Mouse (Mus musculus) forebrain, embryonic 15.5 days (tissue): ENCODE data around the gene Aadac. TPM values are rescaled to one million over a fixed set of nuclear protein-coding genes. Genes with fewer than 3 reads are reported as not detected.

Experiments used
- ATAC-seq: fragments of 200-750 bp; cut with Nextera tagmentation; replicated peaks from 2 replicates; pipeline ENCODE4 v1.8.0; 2017; ENCODE audit warnings: mild to moderate bottlenecking, moderate TSS enrichment, moderate library complexity
- H3K27ac ChIP-seq: fragments of 300-500 bp; sonication (generic); replicated peaks from 2 replicates; pipeline ENCODE4 v1.5.1; 2015; ENCODE audit warnings: mild to moderate bottlenecking, inconsistent platforms
- H3K27me3 ChIP-seq: fragments of 300-500 bp; sonication (generic); 2 replicates; pipeline ENCODE4 v1.6.1; 2015; ENCODE audit warnings: inconsistent platforms
- H3K36me3 ChIP-seq: fragments of 300-500 bp; sonication (generic); 2 replicates; pipeline ENCODE4 v1.6.1; 2015; ENCODE audit warnings: mild to moderate bottlenecking, inconsistent platforms
- H3K4me1 ChIP-seq: fragments of 300-500 bp; sonication (generic); 2 replicates; pipeline ENCODE4 v1.6.1; 2015; ENCODE audit warnings: inconsistent platforms
- H3K4me2 ChIP-seq: fragments of 300-500 bp; sonication (generic); replicated peaks from 2 replicates; pipeline ENCODE4 v1.6.1; 2015; ENCODE audit warnings: mild to moderate bottlenecking, inconsistent platforms
- H3K4me3 ChIP-seq: fragments of 300-500 bp; sonication (generic); 2 replicates; pipeline ENCODE4 v1.5.1; 2015; ENCODE audit warnings: mild to moderate bottlenecking, inconsistent platforms
- H3K9ac ChIP-seq: fragments of 300-500 bp; sonication (generic); replicated peaks from 2 replicates; pipeline ENCODE4 v1.6.1; 2015; ENCODE audit warnings: mild to moderate bottlenecking, inconsistent platforms
- H3K9me3 ChIP-seq: fragments of 300-500 bp; sonication (generic); 2 replicates; pipeline ENCODE4 v1.6.1; 2016; ENCODE audit warnings: inconsistent platforms
- WGBS: fragments of 180-500 bp; shearing (Covaris S2); methylation state at CpG from one replicate; pipeline ENCODE4 v1.1.7; 2015; ENCODE audit warnings: mixed read lengths; 5-methylcytosine and 5-hydroxymethylcytosine counted together
- polyA plus RNA-seq: library from polyadenylated mRNA; unstranded; fragments of >200 nt; fragmentation: Nextera tagmentation; extraction: Ambion mirVana; gene quantifications from 2 replicates; pipeline ENCODE4 v1.2.1, GENCODE M21; 2015

Gene Aadac
- 0.23 TPM in 1 of 2 replicates, not detected in the other for polyA plus RNA-seq

DNA sequence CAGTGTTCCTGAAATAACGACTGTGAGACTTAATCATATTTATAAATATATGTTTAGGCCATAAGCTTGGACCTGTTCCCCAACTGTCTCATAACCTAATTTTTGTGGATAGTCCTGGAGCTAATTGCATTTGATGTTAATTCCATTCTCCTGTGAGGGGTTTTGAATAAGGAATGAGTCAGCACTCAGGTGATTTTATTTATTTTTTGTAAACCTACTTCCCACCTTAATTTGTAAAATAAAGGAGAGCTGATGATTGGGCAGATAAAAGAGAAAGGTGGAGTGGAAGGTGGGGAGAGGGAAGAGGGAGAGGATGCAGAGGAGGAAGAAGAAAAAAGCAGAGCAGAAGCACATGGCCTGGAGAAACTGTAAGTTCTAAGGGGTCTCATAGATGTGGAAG is at the start of gene Aadac:
Aadac (plus strand) TSS at position 301 of the 400 bp plus-strand sequence.
- no peaks in the 10 kb centered on the region for H3K9me3 ChIP-seq
- H3K4me3 ChIP-seq: no peak within 1 kb of the TSS
- no peaks in the 10 kb centered on the region for H3K27me3 ChIP-seq
- H3K4me2 ChIP-seq: no peak within 1 kb of the TSS
- H3K4me1 ChIP-seq: no peaks in the 10 kb centered on the region
- H3K27ac ChIP-seq: no peak within 1 kb of the TSS
- no peak within 1 kb of the TSS for H3K9ac ChIP-seq
- ATAC-seq: no peak
- no peaks in the 10 kb centered on the region for H3K36me3 ChIP-seq
- WGBS: 74% methylated on average over 1 of the region's 1 CpGs

DNA sequence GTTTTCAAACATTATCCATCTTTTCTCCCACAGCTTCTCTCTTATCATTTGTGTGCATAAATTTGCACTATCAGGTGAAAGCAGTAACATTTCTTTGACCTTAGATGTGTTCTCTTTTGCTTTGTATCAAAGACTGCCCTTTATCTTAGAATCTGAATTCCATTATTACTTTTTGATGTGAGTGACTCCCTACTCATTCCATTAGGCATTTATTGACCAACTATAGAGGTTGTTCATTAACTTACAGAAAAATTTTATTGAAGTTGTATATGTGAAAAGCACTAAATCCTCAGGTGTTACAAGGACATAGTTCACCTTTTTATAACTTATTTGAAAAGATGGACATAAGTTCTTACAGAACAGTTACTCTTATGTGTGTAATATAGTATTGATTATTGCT is 21.9 kb upstream of the Aadac start:
- H3K27me3 ChIP-seq: no peaks in the 10 kb centered on the region
- no peak overlapping the region for H3K4me2 ChIP-seq
- H3K27ac ChIP-seq: no peak overlapping the region
- no peaks in the 10 kb centered on the region for H3K9me3 ChIP-seq
- no peak overlapping the region for H3K9ac ChIP-seq
- no peaks in the 10 kb centered on the region for H3K36me3 ChIP-seq
- no peak for ATAC-seq
- no peak overlapping the region for H3K4me3 ChIP-seq
- H3K4me1 ChIP-seq: no peaks in the 10 kb centered on the region

- H3K4me3 ChIP-seq: no peak within 1 kb of the TSS
- no peaks in the 10 kb centered on the region for H3K36me3 ChIP-seq
- no peak within 1 kb of the TSS for H3K9ac ChIP-seq
- ATAC-seq: no peak
- H3K4me1 ChIP-seq: no peaks in the 10 kb centered on the region
- no peaks in the 10 kb centered on the region for H3K27me3 ChIP-seq
- 88% methylated on average over 1 of the region's 1 CpGs for WGBS
- H3K4me2 ChIP-seq: no peak within 1 kb of the TSS
- H3K9me3 ChIP-seq: no peaks in the 10 kb centered on the region
- no peak within 1 kb of the TSS for H3K27ac ChIP-seq
These were observed 19.1 kb upstream of the Aadac start, which contains the start of gene Aadacl2 for GRCm38 (mm10) chr3:60006443-60006842. Gene Aadacl2 (plus strand): TSS chr3:60006743.

DNA sequence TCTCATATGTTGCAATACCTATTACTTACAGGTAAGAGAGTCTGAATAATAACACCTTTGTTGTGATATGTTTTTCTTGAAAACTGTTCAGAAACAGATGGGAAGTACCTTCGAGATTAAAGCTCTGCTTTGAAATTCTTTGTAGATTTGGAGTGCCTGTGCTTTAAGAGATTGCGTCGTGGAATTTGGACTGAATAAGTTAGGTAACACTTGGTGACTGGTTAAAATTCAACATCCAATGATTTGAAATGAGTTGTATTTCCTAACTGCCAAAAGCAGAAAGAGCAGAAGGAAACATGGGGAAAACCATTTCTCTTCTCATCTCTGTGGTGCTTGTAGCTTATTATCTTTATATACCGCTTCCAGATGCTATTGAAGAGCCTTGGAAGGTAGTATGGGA is 6.0 kb downstream of the Aadac start:
- Histone ChIP-seq H3K27me3 (no peaks in the 10 kb centered on the region), H3K4me1 (no peaks in the 10 kb centered on the region), H3K27ac (no peak overlapping the region), H3K4me3 (no peak overlapping the region), H3K4me2 (no peak overlapping the region), H3K9ac (no peak overlapping the region), H3K9me3 (no peaks in the 10 kb centered on the region), H3K36me3 (no peaks in the 10 kb centered on the region)
- no peak for ATAC-seq
- 84% methylated on average over 4 of the region's 4 CpGs for WGBS

DNA sequence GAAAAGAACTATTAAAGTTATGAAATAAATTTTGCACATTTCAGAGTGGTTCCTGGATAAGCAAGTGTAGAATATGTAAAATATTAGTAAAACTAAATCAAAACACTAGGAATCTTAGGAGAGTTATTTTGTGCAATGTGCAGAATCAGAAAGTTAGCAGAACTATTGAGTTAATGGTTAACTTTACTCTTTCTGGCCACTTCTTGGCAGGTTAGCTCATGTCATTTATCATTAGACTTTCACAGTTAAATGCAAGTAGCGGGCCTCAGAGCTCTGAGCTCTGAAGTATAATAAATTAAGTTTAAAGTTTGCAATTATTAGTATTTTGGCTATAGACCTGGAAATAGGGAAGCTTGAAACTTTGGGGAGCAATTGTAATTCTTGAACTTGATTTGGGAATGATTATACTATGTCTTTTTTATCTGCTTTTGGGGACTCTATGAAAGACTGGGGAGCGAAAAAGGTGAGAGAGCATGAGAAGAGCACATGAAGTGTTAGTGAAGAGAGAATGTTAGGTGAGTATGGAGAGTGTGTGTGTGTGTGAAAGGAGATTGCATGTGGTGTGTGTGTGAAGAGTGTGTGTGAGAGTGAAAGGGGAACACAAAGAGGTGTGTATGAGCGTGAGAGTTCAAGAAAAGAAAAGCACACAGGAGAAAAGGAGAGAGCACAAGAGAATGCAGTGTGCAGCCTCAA is 20.9 kb downstream of the Aadac start:
- Histone ChIP-seq H3K4me1 (no peaks in the 10 kb centered on the region), H3K4me3 (no peak overlapping the region), H3K9me3 (no peaks in the 10 kb centered on the region), H3K4me2 (no peak overlapping the region), H3K27ac (no peak overlapping the region), H3K27me3 (no peaks in the 10 kb centered on the region), H3K9ac (no peak overlapping the region), H3K36me3 (no peaks in the 10 kb centered on the region)
- ATAC-seq: no peak
- WGBS: 75% methylated on average over 3 of the region's 3 CpGs

GRCm38 (mm10) chr3:60053231-60053927 is 27.9 kb downstream of the Aadac start:
- 86% methylated on average over 3 of the region's 3 CpGs for WGBS
- no peak overlapping the region for H3K4me3 ChIP-seq

DNA sequence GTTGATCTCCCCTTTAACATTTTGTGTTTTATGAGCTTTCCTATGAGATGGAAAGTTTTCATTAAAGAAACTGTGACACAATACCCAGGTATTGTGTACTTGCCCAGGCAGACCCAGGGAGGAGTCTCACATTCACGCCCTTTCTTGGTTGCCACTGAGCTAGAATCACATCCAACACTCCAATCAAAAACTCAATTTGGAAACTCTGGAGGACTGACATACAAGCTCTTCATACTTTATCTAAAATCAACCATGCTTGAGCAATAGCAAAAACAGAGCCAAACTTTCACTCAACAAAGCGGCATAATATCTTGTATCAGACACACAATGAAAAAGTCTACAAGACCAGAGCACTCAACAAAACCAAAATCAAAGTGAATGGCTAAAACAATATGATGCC is 28.4 kb downstream of the Aadac start:
- H3K4me3 ChIP-seq: no peak overlapping the region
- no peak overlapping the region for H3K4me2 ChIP-seq
- H3K27me3 ChIP-seq: no peaks in the 10 kb centered on the region
- H3K36me3 ChIP-seq: no peaks in the 10 kb centered on the region
- WGBS: 96% methylated on average over 2 of the region's 2 CpGs
- no peak overlapping the region for H3K27ac ChIP-seq
- ATAC-seq: no peak
- no peaks in the 10 kb centered on the region for H3K9me3 ChIP-seq
- no peak overlapping the region for H3K9ac ChIP-seq
- no peaks in the 10 kb centered on the region for H3K4me1 ChIP-seq

More at GRCm38 (mm10) chr3:60053231-60053927, 27.9 kb downstream of the Aadac start:
- no peaks in the 10 kb centered on the region for H3K9me3 ChIP-seq
- no peak overlapping the region for H3K9ac ChIP-seq
- H3K36me3 ChIP-seq: no peaks in the 10 kb centered on the region
- H3K27ac ChIP-seq: no peak overlapping the region
- H3K4me1 ChIP-seq: no peaks in the 10 kb centered on the region
- no peaks in the 10 kb centered on the region for H3K27me3 ChIP-seq
- no peak for ATAC-seq
- H3K4me2 ChIP-seq: no peak overlapping the region

- H3K4me2 ChIP-seq: no peak overlapping the region
- no peaks in the 10 kb centered on the region for H3K36me3 ChIP-seq
- no peak overlapping the region for H3K4me3 ChIP-seq
- no peak overlapping the region for H3K9ac ChIP-seq
- H3K9me3 ChIP-seq: no peaks in the 10 kb centered on the region
- no peaks in the 10 kb centered on the region for H3K27me3 ChIP-seq
- no peaks in the 10 kb centered on the region for H3K4me1 ChIP-seq
- WGBS: 36% methylated on average over 3 of the region's 3 CpGs
- peak; percentile 77; the same call in 1 of the 2 replicates for ATAC-seq
- H3K27ac ChIP-seq: no peak overlapping the region
These were observed 30.9 kb downstream of the Aadac start for GRCm38 (mm10) chr3:60056451-60056850.

GRCm38 (mm10) chr3:60057070-60057808 is 31.7 kb downstream of the Aadac start:
- no peaks in the 10 kb centered on the region for H3K9me3 ChIP-seq
- ATAC-seq: no peak
- no peak overlapping the region for H3K4me2 ChIP-seq
- no peak overlapping the region for H3K4me3 ChIP-seq
- H3K27ac ChIP-seq: no peak overlapping the region
- no peak overlapping the region for H3K9ac ChIP-seq
- H3K4me1 ChIP-seq: no peaks in the 10 kb centered on the region
- H3K27me3 ChIP-seq: no peaks in the 10 kb centered on the region
- no peaks in the 10 kb centered on the region for H3K36me3 ChIP-seq
- WGBS: 90% methylated on average over 2 of the region's 2 CpGs

GRCm38 (mm10) chr3:60057809-60058082 is 32.2 kb downstream of the Aadac start:
- WGBS: 89% methylated on average over 1 of the region's 1 CpGs

GRCm38 (mm10) chr3:60078883-60079415 is 53.4 kb downstream of the Aadac start:
- Histone ChIP-seq H3K27ac (no peak overlapping the region), H3K4me1 (no peaks in the 10 kb centered on the region), H3K4me2 (no peak overlapping the region), H3K36me3 (no peaks in the 10 kb centered on the region), H3K9ac (no peak overlapping the region), H3K27me3 (no peaks in the 10 kb centered on the region), H3K9me3 (no peaks in the 10 kb centered on the region), H3K4me3 (no peak overlapping the region)
- ATAC-seq: no peak
- 74% methylated on average over 1 of the region's 1 CpGs for WGBS

More at GRCm38 (mm10) chr3:60057809-60058082, 32.2 kb downstream of the Aadac start:
- Histone ChIP-seq H3K4me3 (no peak overlapping the region), H3K27me3 (no peaks in the 10 kb centered on the region), H3K9ac (no peak overlapping the region), H3K9me3 (no peaks in the 10 kb centered on the region), H3K4me2 (no peak overlapping the region), H3K4me1 (no peaks in the 10 kb centered on the region), H3K27ac (no peak overlapping the region), H3K36me3 (no peaks in the 10 kb centered on the region)
- no peak for ATAC-seq

- Histone ChIP-seq H3K9me3 (no peaks in the 10 kb centered on the region), H3K27me3 (no peaks in the 10 kb centered on the region), H3K4me2 (no peak overlapping the region), H3K9ac (no peak overlapping the region), H3K27ac (no peak overlapping the region), H3K36me3 (no peaks in the 10 kb centered on the region), H3K4me1 (no peaks in the 10 kb centered on the region), H3K4me3 (no peak overlapping the region)
- 54% methylated on average over 4 of the region's 4 CpGs for WGBS
- no peak for ATAC-seq
These were observed 55.1 kb downstream of the Aadac start for GRCm38 (mm10) chr3:60080572-60080971.
